Mouse (Mus musculus): ENCODE measurements around the gene Rab11fip3.

- TF ChIP-seq MYOD1 (IDR thresholded peaks at IDR 0.05; ENCODE audit: control insufficient read depth in 1 of 3, insufficient read length in 2 of 3, low read depth in 2 of 3) (no peak), SRF (IDR thresholded peaks at IDR 0.05; ENCODE audit: control insufficient read depth, insufficient read length, low read depth) (no peak), POLR2A (IDR thresholded peaks at IDR 0.05; ENCODE audit: insufficient read length, low read depth) (no peak)
Observed at GRCm38 (mm10) chr17:25955736-25956135, 113.6 kb downstream of the Rab11fip3 start.

All from myocyte (in vitro differentiated cells).